30 mouse cellular contexts compared by ENCODE assay signal in the genomic region with DNA sequence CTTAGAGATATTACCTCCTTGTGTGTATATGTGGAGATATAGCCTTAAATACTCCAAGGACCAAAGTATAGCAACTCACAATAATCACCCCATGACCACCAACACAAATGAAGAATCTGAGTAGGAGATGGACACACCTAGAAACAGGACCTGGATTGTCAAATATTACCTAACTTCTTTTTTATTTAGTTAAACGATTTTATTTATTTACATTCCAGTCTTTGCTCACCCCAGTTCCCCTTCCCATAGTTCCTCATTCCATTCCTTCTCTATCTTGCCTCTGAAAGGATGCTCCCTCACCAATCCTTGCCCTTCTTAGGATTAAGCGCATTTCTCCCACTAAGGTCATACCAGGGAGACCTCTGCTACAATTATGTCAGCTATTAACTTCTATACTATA.
"Had no signal": no experiment of that assay in that cellular context is flagged by ENCODE, and none has a peak within 500 bp of the region (broad histone marks: within the 10 kb centered on the region; RNA-seq: fewer than 3 reads in every experiment).

No protein-coding gene starts in this region.

- ATAC-seq: liver, embryonic 12.5 days; lung, postnatal 0 days; midbrain, embryonic 13.5 days; midbrain, embryonic 15.5 days; midbrain, embryonic 16.5 days had no signal

- H3K4me2 ChIP-seq: limb, embryonic 12.5 days; limb, embryonic 13.5 days; limb, embryonic 15.5 days; liver, embryonic 12.5 days; liver, embryonic 13.5 days; liver, embryonic 15.5 days; lung, embryonic 14.5 days; lung, embryonic 15.5 days; midbrain, embryonic 11.5 days; midbrain, embryonic 12.5 days; midbrain, embryonic 13.5 days; midbrain, embryonic 15.5 days; neural tube, embryonic 12.5 days had no signal

- H3K36me3 ChIP-seq: limb, embryonic 10.5 days; limb, embryonic 12.5 days; limb, embryonic 13.5 days; limb, embryonic 15.5 days; liver, embryonic 12.5 days; liver, embryonic 13.5 days; liver, embryonic 15.5 days; lung, embryonic 15.5 days; midbrain, embryonic 10.5 days; midbrain, embryonic 12.5 days; midbrain, embryonic 13.5 days; midbrain, embryonic 15.5 days; neural tube, embryonic 12.5 days had no signal

- H3K4me3 ChIP-seq: left cerebral cortex, adult 2 months; limb, embryonic 10.5 days; limb, embryonic 12.5 days; limb, embryonic 13.5 days; limb, embryonic 15.5 days; liver, embryonic 12.5 days; liver, embryonic 13.5 days; liver, embryonic 15.5 days; lung, embryonic 15.5 days; megakaryocyte, embryonic 14.5 days; midbrain, embryonic 10.5 days; midbrain, embryonic 12.5 days; midbrain, embryonic 13.5 days; midbrain, embryonic 15.5 days; myocyte; neural tube, embryonic 12.5 days had no signal

- H3K9ac ChIP-seq: limb, embryonic 12.5 days; limb, embryonic 13.5 days; limb, embryonic 15.5 days; liver, embryonic 12.5 days; liver, embryonic 13.5 days; liver, embryonic 14.5 days; liver, embryonic 15.5 days; lung, embryonic 14.5 days; lung, embryonic 15.5 days; midbrain, embryonic 12.5 days; midbrain, embryonic 13.5 days; midbrain, embryonic 15.5 days; neural tube, embryonic 12.5 days had no signal

- DNase-seq: left cerebral cortex, postnatal 4 days; liver, embryonic 13.5 days; lung, adult 18-20 months; lung, adult 2 months; lung, embryonic 14.5 days; lung, postnatal 10 days; lung, postnatal 14 days; lung, postnatal 36 days; lung, postnatal 4 days; midbrain, embryonic 14.5 days had no signal

- H3K27ac ChIP-seq: left cerebral cortex, adult 2 months; limb, embryonic 10.5 days; limb, embryonic 12.5 days; limb, embryonic 13.5 days; limb, embryonic 15.5 days; liver, embryonic 12.5 days; liver, embryonic 13.5 days; liver, embryonic 14.5 days; liver, embryonic 15.5 days; lung, embryonic 15.5 days; macrophage; midbrain, embryonic 10.5 days; midbrain, embryonic 12.5 days; midbrain, embryonic 13.5 days; midbrain, embryonic 15.5 days; neural tube, embryonic 12.5 days had no signal

- H3K4me1 ChIP-seq: limb, embryonic 10.5 days; limb, embryonic 12.5 days; limb, embryonic 13.5 days; limb, embryonic 15.5 days; liver, embryonic 12.5 days; liver, embryonic 13.5 days; liver, embryonic 15.5 days; lung, embryonic 15.5 days; megakaryocyte, embryonic 14.5 days; midbrain, embryonic 10.5 days; midbrain, embryonic 12.5 days; midbrain, embryonic 13.5 days; midbrain, embryonic 15.5 days; neural tube, embryonic 12.5 days had no signal

- H3K9me3 ChIP-seq: limb, embryonic 10.5 days; limb, embryonic 12.5 days; limb, embryonic 13.5 days; limb, embryonic 15.5 days; liver, embryonic 12.5 days; liver, embryonic 13.5 days; liver, embryonic 15.5 days; lung, embryonic 15.5 days; megakaryocyte, embryonic 14.5 days; midbrain, embryonic 10.5 days; midbrain, embryonic 12.5 days; midbrain, embryonic 13.5 days; midbrain, embryonic 15.5 days; neural tube, embryonic 12.5 days had no signal

- H3K27me3 ChIP-seq: limb, embryonic 12.5 days; limb, embryonic 13.5 days; limb, embryonic 15.5 days; liver, embryonic 12.5 days; liver, embryonic 13.5 days; liver, embryonic 15.5 days; lung, embryonic 15.5 days; megakaryocyte, embryonic 14.5 days; midbrain, embryonic 12.5 days; midbrain, embryonic 13.5 days; midbrain, embryonic 15.5 days; neural tube, embryonic 12.5 days had no signal
